Mouse (Mus musculus) MEL (cell line): ENCODE results near the gene Chrne. TPM values are rescaled to one million over a fixed set of nuclear protein-coding genes. Genes with fewer than 3 reads are reported as not detected.

Source experiments
- DNase-seq: peaks from one replicate; pipeline ENCODE4 v3.0.0; 2011; ENCODE audit warnings: low read depth, low spot score
- H3K27ac ChIP-seq: 2 replicates; pipeline ENCODE4 v1.5.1; 2012; ENCODE audit warnings: low read depth, mild to moderate bottlenecking, control low read depth, low read length, moderate library complexity; ENCODE audit not compliant: control insufficient read depth
- H3K27me3 ChIP-seq, 2 experiments: fragments of 150-350 bp in 1 of 2; sonication (generic) in 1 of 2; 2 replicates each; pipeline ENCODE4 v1.6.1; 2012; ENCODE audit warnings: low read length in 2 of 2, mild to moderate bottlenecking in 2 of 2, improper control_type of control experiment in 1 of 2, moderate library complexity in 1 of 2; ENCODE audit not compliant: insufficient read depth in 2 of 2, control insufficient read depth in 1 of 2
- H3K36me3 ChIP-seq, 2 experiments: 2 replicates each; pipeline ENCODE4 v1.6.1; 2012 to 2014; ENCODE audit warnings: low read length in 2 of 2, improper control_type of control experiment in 1 of 2, inconsistent platforms in 1 of 2, mild to moderate bottlenecking in 1 of 2; ENCODE audit not compliant: insufficient read depth in 2 of 2, control insufficient read depth in 1 of 2
- H3K4me1 ChIP-seq, 2 experiments: fragments of 150-350 bp in 1 of 2; sonication (generic) in 1 of 2; 2 replicates each; pipeline ENCODE4 v1.6.1; 2012; ENCODE audit warnings: low read length in 2 of 2, improper control_type of control experiment in 1 of 2, mild to moderate bottlenecking in 1 of 2; ENCODE audit not compliant: insufficient read depth in 2 of 2, control insufficient read depth in 1 of 2
- H3K4me3 ChIP-seq, 2 experiments: fragments of 150-350 bp in 1 of 2; sonication (generic) in 1 of 2; 2 replicates each; pipeline ENCODE4 v1.5.1; 2012; ENCODE audit warnings: low read depth in 2 of 2, low read length in 2 of 2, mild to moderate bottlenecking in 2 of 2, moderate library complexity in 2 of 2, control low read depth in 1 of 2, improper control_type of control experiment in 1 of 2; ENCODE audit not compliant: control insufficient read depth in 1 of 2, insufficient read depth in 1 of 2
- H3K79me2 ChIP-seq: 2 replicates; pipeline ENCODE4 v1.6.1; 2012; ENCODE audit warnings: mild to moderate bottlenecking, low read length, moderate library complexity; ENCODE audit not compliant: control insufficient read depth, poor library complexity, insufficient read depth
- H3K9ac ChIP-seq: 2 replicates; pipeline ENCODE4 v1.6.1; 2012; ENCODE audit warnings: low read depth, mild to moderate bottlenecking, control low read depth, low read length, moderate library complexity; ENCODE audit not compliant: control insufficient read depth, poor library complexity, severe bottlenecking
- H3K9me3 ChIP-seq: fragments of 150-350 bp; sonication (generic); replicated peaks from 2 replicates; pipeline ENCODE4 v1.6.1; 2012; ENCODE audit warnings: mild to moderate bottlenecking, low read length, improper control_type of control experiment, moderate library complexity; ENCODE audit not compliant: insufficient read depth
- CHD2 ChIP-seq: IDR thresholded peaks from 2 replicates; pipeline ENCODE4 v1.6.1; 2011; ENCODE audit warnings: low read length, improper control_type of control experiment
- ELF1 ChIP-seq: IDR thresholded peaks from 2 replicates; pipeline ENCODE4 v1.6.1; 2014; ENCODE audit warnings: low read depth, mild to moderate bottlenecking, inconsistent platforms, low read length, improper control_type of control experiment, moderate library complexity
- EP300 ChIP-seq, 2 experiments: IDR thresholded peaks; 2 replicates each; pipeline ENCODE4 v1.6.1; 2011; ENCODE audit warnings: improper control_type of control experiment in 2 of 2, low read length in 2 of 2, low read depth in 1 of 2, mild to moderate bottlenecking in 1 of 2
- ETS1 ChIP-seq: IDR thresholded peaks from 2 replicates; pipeline ENCODE4 v1.6.1; 2012; ENCODE audit warnings: low read depth, mild to moderate bottlenecking, inconsistent platforms, low read length, improper control_type of control experiment, moderate library complexity
- HCFC1 ChIP-seq: IDR thresholded peaks from 2 replicates; pipeline ENCODE4 v1.6.1; 2012; ENCODE audit warnings: low read depth, mild to moderate bottlenecking, inconsistent platforms, low read length, improper control_type of control experiment, moderate library complexity
- KAT2A ChIP-seq: conservative IDR thresholded peaks from 2 replicates; pipeline ENCODE4 v1.6.1; 2012; ENCODE audit warnings: low read depth, low read length, improper control_type of control experiment, inconsistent platforms
- MAX ChIP-seq: IDR thresholded peaks from 2 replicates; pipeline ENCODE4 v1.6.1; 2011; ENCODE audit warnings: low read length, improper control_type of control experiment
- MAZ ChIP-seq: IDR thresholded peaks from 2 replicates; pipeline ENCODE4 v1.6.1; 2012; ENCODE audit warnings: low read depth, mild to moderate bottlenecking, inconsistent platforms, low read length, improper control_type of control experiment
- MEF2A ChIP-seq: IDR thresholded peaks from 2 replicates; pipeline ENCODE4 v1.6.1; 2014; ENCODE audit warnings: low read depth, mild to moderate bottlenecking, inconsistent platforms, low read length, improper control_type of control experiment; ENCODE audit not compliant: poor library complexity, insufficient replicate concordance, severe bottlenecking; ENCODE audit errors: extremely low read depth
- MYC ChIP-seq: IDR thresholded peaks from 2 replicates; pipeline ENCODE4 v1.6.1; 2011; ENCODE audit warnings: low read depth, mild to moderate bottlenecking, low read length, improper control_type of control experiment, moderate library complexity
- NRF1 ChIP-seq: IDR thresholded peaks from 2 replicates; pipeline ENCODE4 v1.6.1; 2014; ENCODE audit warnings: low read depth, mild to moderate bottlenecking, inconsistent platforms, low read length, improper control_type of control experiment, moderate library complexity; ENCODE audit not compliant: poor library complexity, insufficient read depth, severe bottlenecking
- RCOR1 ChIP-seq: IDR thresholded peaks from 2 replicates; pipeline ENCODE4 v1.6.1; 2012; ENCODE audit warnings: low read depth, mild to moderate bottlenecking, inconsistent platforms, low read length, improper control_type of control experiment
- SIN3A ChIP-seq: IDR thresholded peaks from 2 replicates; pipeline ENCODE4 v1.6.1; 2012; ENCODE audit warnings: low read length, improper control_type of control experiment, inconsistent platforms
- SMC3 ChIP-seq: IDR thresholded peaks from 2 replicates; pipeline ENCODE4 v1.6.1; 2011; ENCODE audit warnings: low read depth, low read length, improper control_type of control experiment
- USF1 ChIP-seq: IDR thresholded peaks from 2 replicates; pipeline ENCODE4 v1.6.1; 2014; ENCODE audit warnings: low read depth, mild to moderate bottlenecking, inconsistent platforms, low read length, improper control_type of control experiment, moderate library complexity
- ZMIZ1 ChIP-seq: IDR thresholded peaks from 2 replicates; pipeline ENCODE4 v1.6.1; 2012; ENCODE audit warnings: low read depth, mild to moderate bottlenecking, inconsistent platforms, low read length, improper control_type of control experiment, moderate library complexity
- polyA plus RNA-seq, 2 experiments: library from polyadenylated mRNA; stranded (reverse) in 1 of 2; unstranded in 1 of 2; fragments of >175 nt in 1 of 2; fragments of >200 nt in 1 of 2; gene quantifications; 2 replicates each; pipeline versions ENCODE4 v1.2.1 to v1.2.4; 2012; ENCODE audit warnings: low replicate concordance in 2 of 2, low read depth in 1 of 2; ENCODE audit not compliant: insufficient read length in 2 of 2, insufficient read depth in 1 of 2, missing spikeins in 1 of 2
- total RNA-seq: library from RNA; depleted of rRNA; stranded (reverse); fragments of 300-350 nt; gene quantifications from 2 replicates; pipeline ENCODE4 v1.2.3, GENCODE M21; 2012

Gene Chrne
- total and polyA plus RNA-seq, 3 experiments, result 0.33 to 0.54 TPM; not detected in 1

DNA sequence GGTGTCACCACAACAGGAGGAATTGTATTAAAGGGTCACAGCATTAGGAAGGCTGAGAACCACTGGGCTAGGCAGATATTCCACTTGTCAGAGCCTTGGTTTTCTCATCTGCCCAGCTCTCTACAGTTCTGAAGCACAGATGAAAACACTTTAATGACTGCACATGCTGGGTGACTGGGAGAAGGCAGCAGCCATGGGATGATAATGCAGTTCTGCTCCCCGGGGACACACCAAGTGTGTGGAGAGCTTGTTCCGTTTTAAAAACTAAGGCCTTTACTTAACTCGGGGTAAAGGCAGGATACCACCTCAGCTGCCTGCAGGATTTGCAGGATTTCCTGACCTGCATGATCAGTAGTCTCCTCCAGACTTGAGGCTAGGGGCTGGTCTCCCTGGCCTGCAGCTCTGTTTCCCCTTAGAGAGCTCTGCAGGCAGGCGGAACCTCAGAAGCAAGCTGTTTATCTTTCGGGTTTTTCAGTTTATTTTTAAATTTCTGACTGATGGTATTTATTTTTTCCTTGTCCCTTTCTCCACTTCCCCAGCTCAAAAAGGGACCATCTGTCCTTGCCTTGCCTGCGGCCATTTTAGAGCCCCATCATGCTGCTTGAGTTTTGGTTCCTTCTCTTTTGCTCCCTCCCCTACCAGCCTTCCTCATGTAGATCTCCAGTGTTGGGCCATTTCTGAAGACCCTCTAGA, 35.8 kb downstream of the Chrne start:
- H3K79me2 ChIP-seq, result peaks cover 3% of the 10 kb centered on the region
- H3K9ac ChIP-seq, result no peak overlapping the region
- no peak for DNase-seq
- no peak overlapping the region for H3K27ac ChIP-seq
- no peak for TF ChIP-seq MEF2A
- no peak for TF ChIP-seq MYC
- no peak for TF ChIP-seq MAZ
- no peak for TF ChIP-seq USF1
- H3K27me3 ChIP-seq, result no peaks in the 10 kb centered on the region
- no peaks in the 10 kb centered on the region for H3K9me3 ChIP-seq
- H3K36me3 ChIP-seq, result no peaks in the 10 kb centered on the region; a peak in 1 of 4 replicates
- no peaks in the 10 kb centered on the region for H3K4me1 ChIP-seq
- H3K4me3 ChIP-seq, result no peak overlapping the region

DNA sequence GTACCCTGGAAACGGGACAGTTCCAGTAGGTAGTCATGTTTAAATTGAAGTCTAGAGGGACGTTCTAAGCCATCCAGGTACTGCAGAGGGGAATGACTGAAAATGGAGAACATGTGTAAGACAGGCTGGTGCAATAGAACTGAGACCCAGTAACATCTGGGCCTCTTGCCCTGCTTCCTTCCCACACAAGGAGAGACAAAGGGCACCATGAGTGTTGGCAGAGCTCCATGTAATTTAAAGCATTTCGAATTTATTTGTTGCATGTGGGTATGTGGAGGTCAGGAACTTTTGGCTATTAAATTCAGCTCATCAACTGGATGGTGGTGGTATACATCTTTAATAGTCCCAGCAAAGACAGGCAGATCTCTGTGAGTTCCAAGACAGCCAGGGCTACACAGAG, 36.8 kb downstream of the Chrne start:
- no peak overlapping the region for H3K27ac ChIP-seq
- no peaks in the 10 kb centered on the region for H3K9me3 ChIP-seq
- H3K9ac ChIP-seq, result no peak overlapping the region
- H3K36me3 ChIP-seq, result peaks cover 0 to 8% of the 10 kb centered on the region in 2 experiments; a peak in 3 of 4 replicates
- DNase-seq, result no peak
- H3K4me1 ChIP-seq, result peaks cover 2 to 5% of the 10 kb centered on the region in 2 experiments; a peak in 2 of 4 replicates
- no peak overlapping the region for H3K4me3 ChIP-seq
- H3K27me3 ChIP-seq, result no peaks in the 10 kb centered on the region
- TF ChIP-seq SMC3, result no peak
- TF ChIP-seq HCFC1, result no peak
- no peak for TF ChIP-seq MAX
- H3K79me2 ChIP-seq, result peaks cover 7% of the 10 kb centered on the region

DNA sequence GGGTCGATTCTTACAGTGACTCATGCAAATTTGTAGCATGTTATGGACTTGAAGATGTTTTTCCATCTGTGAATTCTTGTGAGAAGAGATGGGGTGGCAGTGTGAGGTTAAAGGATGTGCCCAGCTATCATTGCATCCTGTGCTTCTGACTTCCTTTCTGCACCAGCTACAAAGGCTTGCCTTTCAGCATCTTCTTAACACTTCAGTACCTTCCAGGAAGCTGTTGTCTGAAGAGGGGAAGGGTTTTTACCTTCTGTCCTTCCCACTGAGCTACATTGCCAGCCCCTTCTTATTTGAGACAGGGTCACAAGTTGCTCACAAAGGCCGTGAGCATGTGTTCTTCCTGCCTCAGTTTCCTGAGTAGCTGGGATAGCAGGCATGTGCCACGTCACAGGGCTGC, 38.1 kb downstream of the Chrne start:
- peaks cover 16% of the 10 kb centered on the region for H3K79me2 ChIP-seq
- DNase-seq, result no peak
- no peak for TF ChIP-seq EP300 (IDR thresholded peaks at IDR 0.05; ENCODE audit: low read depth in 1 of 2, low read length in 2 of 2)
- no peak for TF ChIP-seq ETS1
- no peak for TF ChIP-seq ZMIZ1
- no peak for TF ChIP-seq ELF1
- no peak for TF ChIP-seq SIN3A
- no peak for TF ChIP-seq NRF1
- no peak for TF ChIP-seq KAT2A
- TF ChIP-seq CHD2, result no peak
- TF ChIP-seq RCOR1, result no peak
- peaks cover 11 to 18% of the 10 kb centered on the region in 2 experiments for H3K4me1 ChIP-seq
- no peaks in the 10 kb centered on the region for H3K9me3 ChIP-seq
- no peak overlapping the region for H3K27ac ChIP-seq
- H3K4me3 ChIP-seq, result no peak overlapping the region
- no peak overlapping the region for H3K9ac ChIP-seq
- no peaks in the 10 kb centered on the region for H3K27me3 ChIP-seq
- peaks cover 0 to 18% of the 10 kb centered on the region in 2 experiments; a peak in 3 of 4 replicates for H3K36me3 ChIP-seq
